Mouse (Mus musculus) cortical plate, adult 2 months (tissue): ENCODE data around the gene Alox12b. TPM values are rescaled to one million over a fixed set of nuclear protein-coding genes. Genes with fewer than 3 reads are reported as not detected.

Experiments
- H3K27ac ChIP-seq: fragments of 200-500 bp; 2 replicates; pipeline ENCODE4 v1.5.1; 2012; ENCODE audit warnings: low read length, control low read depth, inconsistent platforms; ENCODE audit not compliant: insufficient read depth
- H3K4me1 ChIP-seq: fragments of 200-500 bp; 2 replicates; pipeline ENCODE4 v1.6.1; 2011; ENCODE audit warnings: low read length; ENCODE audit not compliant: control insufficient read depth, insufficient read depth
- H3K4me3 ChIP-seq: fragments of 200-500 bp; 2 replicates; pipeline ENCODE4 v1.5.1; 2011; ENCODE audit warnings: mild to moderate bottlenecking, low read length, control low read depth; ENCODE audit not compliant: insufficient read depth
- CTCF ChIP-seq: fragments of 200-500 bp; IDR thresholded peaks from 2 replicates; pipeline ENCODE4 v1.5.1; 2011; ENCODE audit warnings: mild to moderate bottlenecking, control low read depth, low read length; ENCODE audit not compliant: insufficient read depth; ENCODE audit errors: extremely low read depth
- POLR2A ChIP-seq: fragments of 200-500 bp; IDR thresholded peaks from 2 replicates; pipeline ENCODE4 v1.6.1; 2011; ENCODE audit warnings: mild to moderate bottlenecking, low read length, control low read depth; ENCODE audit not compliant: insufficient read depth; ENCODE audit errors: extremely low read depth
- polyA plus RNA-seq: library from polyadenylated mRNA; depleted of rRNA; stranded (reverse); fragments of >200 nt; gene quantifications from 2 replicates; pipeline ENCODE4 v1.2.3, GENCODE M21; 2012; rRNA removed

The Alox12b gene
- polyA plus RNA-seq, 1 experiment = 4.4 TPM

DNA sequence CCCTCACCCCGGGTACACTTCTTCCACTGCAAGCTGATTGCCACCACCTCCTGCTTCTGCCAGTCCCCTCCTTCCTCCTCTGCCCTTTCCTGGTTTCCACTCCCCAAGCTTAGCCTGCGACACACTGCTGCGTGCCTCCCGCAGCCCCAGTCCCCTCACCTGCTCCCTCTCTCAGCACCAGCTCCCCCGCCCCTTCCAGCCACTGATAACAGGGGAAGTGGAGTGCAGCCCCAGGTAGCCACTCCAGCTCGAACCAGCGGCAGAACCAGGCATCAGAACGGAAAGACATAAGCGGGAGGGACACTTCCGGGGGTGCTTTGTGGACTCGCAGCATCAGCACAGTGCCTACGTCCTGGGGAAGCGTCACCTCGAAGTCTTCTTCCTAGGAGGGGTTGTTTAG is 40.4 kb downstream of the Alox12b start:
- no peak for TF ChIP-seq POLR2A
- TF ChIP-seq CTCF = no peak
- peak overlapping the region; percentile 22 for H3K4me3 ChIP-seq
- no peak overlapping the region for H3K27ac ChIP-seq
- H3K4me1 ChIP-seq = no peaks in the 10 kb centered on the region

DNA sequence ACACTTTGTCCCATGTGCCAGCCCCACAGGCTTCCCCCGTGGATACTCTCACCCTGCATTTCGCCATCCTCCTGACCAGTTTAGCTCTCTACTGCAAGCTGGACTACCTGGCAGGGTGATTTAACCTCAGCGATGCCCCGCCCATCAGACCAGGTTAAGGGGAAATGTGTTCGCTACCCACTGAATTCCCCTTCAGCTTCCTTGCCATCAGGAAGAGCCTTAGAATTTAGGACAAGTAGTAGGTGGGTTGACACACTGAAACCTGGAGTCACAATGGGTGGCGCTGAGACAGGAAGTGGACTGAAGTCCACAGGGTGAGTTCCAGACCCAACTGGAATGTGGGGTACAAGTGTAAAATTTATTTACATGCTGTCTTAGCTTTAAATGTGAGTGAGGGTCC is 41.0 kb downstream of the Alox12b start, which contains the start of gene Alox8:
Alox8 (minus strand) TSS at position 101 of the 400 bp plus-strand sequence.
- H3K27ac ChIP-seq = no peak within 1 kb of the TSS
- no peak for TF ChIP-seq POLR2A
- no peak for TF ChIP-seq CTCF

DNA sequence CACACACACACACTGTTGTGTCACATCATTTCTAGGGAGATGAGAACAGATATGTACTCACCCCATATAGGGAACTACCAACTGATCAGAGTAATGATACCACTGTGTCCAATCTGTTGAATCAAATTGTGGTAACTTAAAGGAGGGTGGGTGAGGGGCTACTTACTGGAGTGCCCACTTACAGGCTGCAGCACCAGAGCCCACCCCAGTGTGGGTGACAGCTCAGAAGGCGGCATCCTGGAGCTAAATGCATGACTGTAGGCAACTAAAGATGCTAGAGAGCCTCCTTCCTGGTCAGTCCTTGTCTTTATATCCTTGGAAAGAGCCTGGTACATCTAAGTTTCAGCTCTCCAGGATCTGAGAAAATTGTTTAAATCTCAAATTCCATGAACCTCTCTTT is 42.5 kb downstream of the Alox12b start:
- Histone ChIP-seq H3K4me1 (no peaks in the 10 kb centered on the region), H3K4me3 (no peak overlapping the region), H3K27ac (no peak overlapping the region)
- TF ChIP-seq CTCF (no peak), POLR2A (no peak)

More for the DNA sequence above, 41.0 kb downstream of the Alox12b start, which contains the start of gene Alox8:
- H3K4me3 ChIP-seq = peak within 1 kb of the TSS; percentile 22
- no peaks in the 10 kb centered on the region for H3K4me1 ChIP-seq

DNA sequence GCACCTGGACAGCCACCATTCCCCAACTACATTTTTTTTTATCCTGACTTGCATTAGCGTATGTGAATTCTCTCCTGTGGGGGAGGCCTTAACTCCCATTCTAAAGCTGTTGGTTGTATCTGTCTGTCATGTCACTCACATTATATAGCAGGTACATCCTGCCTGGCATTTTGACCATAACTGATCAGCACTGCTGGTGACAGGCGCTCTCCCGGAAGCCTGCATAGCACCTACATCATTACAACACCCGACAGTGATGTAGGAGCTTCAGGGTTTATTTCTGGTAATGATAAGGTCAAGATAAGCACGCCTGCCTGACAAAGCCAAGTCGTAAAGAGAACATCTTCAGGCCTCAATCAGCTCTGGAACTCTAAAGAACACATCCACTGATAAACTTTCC is 43.4 kb downstream of the Alox12b start:
- no peak overlapping the region for H3K27ac ChIP-seq
- H3K4me3 ChIP-seq = no peak overlapping the region
- TF ChIP-seq POLR2A (no peak), CTCF (no peak)
- no peaks in the 10 kb centered on the region for H3K4me1 ChIP-seq

DNA sequence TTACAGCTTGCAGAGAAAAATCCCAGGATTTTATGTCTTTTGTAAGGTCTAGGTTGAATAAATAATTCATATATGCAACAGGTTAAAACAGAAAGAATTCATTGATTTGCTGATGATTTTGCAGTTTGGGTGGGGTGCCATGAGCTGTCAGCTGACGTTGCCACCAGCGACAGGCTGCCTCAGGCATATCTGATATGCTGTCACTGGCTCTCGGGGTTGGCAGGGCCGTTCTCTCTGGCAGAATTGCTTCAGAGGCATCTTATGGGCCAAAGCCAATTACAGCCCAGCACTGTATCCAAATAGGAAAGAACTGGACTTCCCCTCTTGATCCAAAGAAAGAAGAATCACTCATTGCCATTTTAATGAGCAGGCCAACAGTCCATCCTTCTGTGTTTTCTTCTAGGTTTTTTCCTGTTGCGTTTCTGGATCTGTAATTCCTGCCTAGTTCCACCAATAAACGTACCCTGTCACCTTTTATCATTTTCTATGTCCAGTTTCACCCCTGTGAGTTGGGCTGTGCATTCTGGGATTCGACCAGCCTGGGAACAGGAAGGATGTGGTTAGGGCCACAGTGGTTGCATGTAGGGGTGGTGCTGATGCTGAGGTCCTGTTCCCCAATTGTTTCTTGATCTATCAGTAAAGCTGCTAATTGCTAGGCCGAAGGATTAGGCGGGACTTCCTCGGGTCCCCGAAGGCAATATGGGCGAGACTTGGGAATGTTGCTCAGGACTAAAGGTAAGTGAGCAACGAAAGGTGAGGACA is 45.9 kb downstream of the Alox12b start:
- TF ChIP-seq POLR2A (no peak), CTCF (no peak)
- H3K4me3 ChIP-seq = no peak overlapping the region
- H3K4me1 ChIP-seq = no peaks in the 10 kb centered on the region
- no peak overlapping the region for H3K27ac ChIP-seq

DNA sequence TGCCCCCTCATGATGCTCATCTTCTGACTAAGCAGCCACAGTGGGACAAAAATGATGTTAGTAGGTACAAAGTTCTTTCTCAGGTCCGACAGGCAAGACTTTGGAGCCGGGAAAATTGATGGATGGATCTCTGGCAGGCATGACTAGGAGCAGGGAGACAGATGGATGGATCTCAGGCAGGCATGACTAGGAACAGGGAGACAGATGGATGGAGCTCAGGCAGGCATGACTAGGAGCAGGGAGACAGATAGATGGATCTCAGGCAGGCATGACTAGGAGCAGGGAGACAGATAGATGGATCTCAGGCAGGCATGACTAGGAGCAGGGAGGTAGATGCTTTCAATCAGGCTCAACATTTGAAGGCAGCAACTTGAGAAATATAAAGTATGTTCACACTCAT is 54.6 kb downstream of the Alox12b start:
- TF ChIP-seq CTCF = no peak
- TF ChIP-seq POLR2A = 0 out of 2 replicates have a peak, but pooled peaks have one; percentile 23
- Histone ChIP-seq H3K27ac (no peak overlapping the region), H3K4me1 (no peaks in the 10 kb centered on the region), H3K4me3 (peak overlapping the region; percentile 40)

DNA sequence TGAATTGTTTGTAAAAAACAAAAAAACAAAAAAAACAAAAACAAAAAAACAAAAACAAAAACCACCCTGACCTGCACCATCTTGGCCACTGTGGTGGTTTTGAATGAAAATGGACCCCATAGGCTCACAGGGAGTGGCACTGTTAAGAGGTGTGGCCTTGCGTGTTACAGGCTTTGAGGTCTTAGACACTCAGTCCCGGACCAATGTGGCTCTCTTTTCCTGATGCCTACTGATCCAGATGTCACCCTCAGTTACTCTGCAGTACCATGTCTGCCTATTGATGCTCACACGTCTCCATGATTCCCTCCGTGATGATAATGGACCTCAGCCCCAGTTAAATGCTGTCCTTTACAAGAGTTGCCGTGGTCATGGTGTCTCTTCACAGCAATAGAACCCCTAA is 60.6 kb downstream of the Alox12b start:
- no peak for TF ChIP-seq POLR2A
- no peak for TF ChIP-seq CTCF
- no peak overlapping the region for H3K27ac ChIP-seq
- H3K4me3 ChIP-seq = no peak overlapping the region
- H3K4me1 ChIP-seq = no peaks in the 10 kb centered on the region

DNA sequence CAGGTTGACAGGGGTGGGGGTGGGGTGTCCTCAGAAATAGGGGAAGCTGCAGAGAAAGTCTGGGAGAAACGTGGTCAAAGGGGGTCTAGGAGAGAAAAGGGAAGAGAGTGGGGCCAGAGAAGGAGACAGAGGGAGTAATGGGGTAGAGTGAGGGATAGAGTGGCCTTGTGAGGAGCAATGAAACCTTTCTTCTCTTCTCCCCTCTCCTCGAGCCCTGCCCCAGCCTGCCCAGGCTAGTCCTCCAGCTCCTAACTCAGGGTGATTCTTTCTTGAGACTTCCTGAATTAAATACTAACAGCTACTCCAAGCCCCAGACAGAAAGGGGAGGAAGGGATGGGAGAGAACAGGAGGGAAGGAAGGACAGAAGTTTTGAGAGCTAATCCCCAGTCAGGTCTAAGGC is 61.9 kb downstream of the Alox12b start:
- Histone ChIP-seq H3K4me1 (no peaks in the 10 kb centered on the region), H3K27ac (no peak overlapping the region), H3K4me3 (no peak overlapping the region)
- TF ChIP-seq POLR2A = no peak

Other genes starting within 250 kb of the Alox12b start
- gene Odf4, start 229.9 kb upstream of the Alox12b start, polyA plus RNA-seq = 0.79 and 1.2 TPM in 2 replicates
- gene Arhgef15, start 199.5 kb upstream of the Alox12b start, polyA plus RNA-seq = 27.5 and 32.5 TPM in 2 replicates
- 12.2 and 12.8 TPM in 2 replicates for gene Slc25a35, start 188.9 kb upstream of the Alox12b start, polyA plus RNA-seq
- 33.8 and 37.5 TPM in 2 replicates for gene Rangrf, start 181.8 kb upstream of the Alox12b start, polyA plus RNA-seq
- gene Pfas, start 148.5 kb upstream of the Alox12b start, polyA plus RNA-seq = 17.6 and 20.9 TPM in 2 replicates
- gene Ctc1, start 141.1 kb upstream of the Alox12b start, polyA plus RNA-seq = 47.0 and 50.0 TPM in 2 replicates
- gene Aurkb, start 111.3 kb upstream of the Alox12b start, polyA plus RNA-seq = 0.57 and 1.2 TPM in 2 replicates
- 32.5 and 34.1 TPM in 2 replicates for gene Borcs6, start 97.3 kb upstream of the Alox12b start, polyA plus RNA-seq
- gene Tmem107, start 86.2 kb upstream of the Alox12b start, polyA plus RNA-seq = 20.6 and 21.4 TPM in 2 replicates
- gene Vamp2, start 68.5 kb upstream of the Alox12b start, polyA plus RNA-seq = 1,153 and 1,156 TPM in 2 replicates
- 48.3 and 57.6 TPM in 2 replicates for gene Per1, start 61.8 kb upstream of the Alox12b start, polyA plus RNA-seq
- 0.50 and 0.83 TPM in 2 replicates for gene Hes7, start 36.6 kb upstream of the Alox12b start, polyA plus RNA-seq
- 2.1 and 2.3 TPM in 2 replicates for gene 9130213A22Rik, start 34.4 kb upstream of the Alox12b start, polyA plus RNA-seq
- 8.7 and 11.6 TPM in 2 replicates for gene Aloxe3, start 31.1 kb upstream of the Alox12b start, polyA plus RNA-seq
- 2.2 and 2.7 TPM in 2 replicates for gene Alox8, start 40.9 kb downstream of the Alox12b start, polyA plus RNA-seq
- 1.6 TPM in 2 replicates for gene Gucy2e, start 80.0 kb downstream of the Alox12b start, polyA plus RNA-seq
- gene Cntrob, start 166.8 kb downstream of the Alox12b start, polyA plus RNA-seq = 25.4 and 32.3 TPM in 2 replicates
- 73.9 and 77.0 TPM in 2 replicates for gene Trappc1, start 167.0 kb downstream of the Alox12b start, polyA plus RNA-seq
- 96.5 and 106 TPM in 2 replicates for gene Kcnab3, start 169.3 kb downstream of the Alox12b start, polyA plus RNA-seq
- 142 and 144 TPM in 2 replicates for gene Rnf227, start 183.5 kb downstream of the Alox12b start, polyA plus RNA-seq
- gene Chd3, start 212.4 kb downstream of the Alox12b start, polyA plus RNA-seq = 242 and 274 TPM in 2 replicates
- gene Naa38, start 238.5 kb downstream of the Alox12b start, polyA plus RNA-seq = 215 and 222 TPM in 2 replicates
- gene Cyb5d1, start 238.6 kb downstream of the Alox12b start, polyA plus RNA-seq = 34.3 and 35.6 TPM in 2 replicates
- 6.5 and 6.8 TPM in 2 replicates for gene Tmem88, start 241.2 kb downstream of the Alox12b start, polyA plus RNA-seq